Mouse (Mus musculus) liver, embryonic 16.5 days (tissue): ENCODE data around the gene Syce2. TPM values are rescaled to one million over a fixed set of nuclear protein-coding genes. Genes with fewer than 3 reads are reported as not detected.
A peak's percentile ranks its signal among the peaks of the same experiment; 100 is the strongest.

Experiments used
- ATAC-seq: fragments of 200-750 bp; cut with Nextera tagmentation; 2 replicates; pipeline ENCODE4 v1.8.0; 2017; ENCODE audit warnings: low read depth, mild to moderate bottlenecking, moderate number of reproducible peaks, moderate library complexity
- H3K27ac ChIP-seq: fragments of 300-500 bp; sonication (generic); 2 replicates; pipeline ENCODE4 v1.5.1; 2014; ENCODE audit warnings: mild to moderate bottlenecking, low read length
- H3K27me3 ChIP-seq: fragments of 300-500 bp; sonication (generic); 2 replicates; pipeline ENCODE4 v1.6.1; 2014; ENCODE audit warnings: low read depth, low read length, mixed read lengths; ENCODE audit not compliant: control insufficient read depth, insufficient read depth
- H3K36me3 ChIP-seq: fragments of 300-500 bp; sonication (generic); 2 replicates; pipeline ENCODE4 v1.6.1; 2014; ENCODE audit warnings: mild to moderate bottlenecking; ENCODE audit not compliant: control insufficient read depth, insufficient read depth
- H3K4me1 ChIP-seq: fragments of 300-500 bp; sonication (generic); 2 replicates; pipeline ENCODE4 v1.6.1; 2014; ENCODE audit warnings: low read depth, low read length, mixed read lengths; ENCODE audit not compliant: control insufficient read depth
- H3K4me2 ChIP-seq: fragments of 300-500 bp; sonication (generic); 2 replicates; pipeline ENCODE4 v1.6.1; 2014; ENCODE audit warnings: low read depth, low read length, mixed read lengths
- H3K4me3 ChIP-seq: fragments of 300-500 bp; sonication (generic); 2 replicates; pipeline ENCODE4 v1.5.1; 2014; ENCODE audit warnings: low read depth, mild to moderate bottlenecking, low read length
- H3K9ac ChIP-seq: fragments of 300-500 bp; sonication (generic); 2 replicates; pipeline ENCODE4 v1.6.1; 2014; ENCODE audit warnings: low read depth, low read length
- H3K9me3 ChIP-seq: fragments of 300-500 bp; sonication (generic); replicated peaks from 2 replicates; pipeline ENCODE4 v1.6.1; 2016; ENCODE audit warnings: low read length; ENCODE audit not compliant: control insufficient read depth
- WGBS: fragments of 180-500 bp; shearing (Covaris S2); extraction: QIAGEN DNeasy Blood & Tissue Kit; methylation state at CpG from one replicate; pipeline ENCODE4 v1.1.7; 2014; ENCODE audit not compliant: insufficient replicate concordance; 5-methylcytosine and 5-hydroxymethylcytosine counted together
- polyA plus RNA-seq: library from polyadenylated mRNA; unstranded; fragments of >200 nt; fragmentation: Nextera tagmentation; extraction: Ambion mirVana; gene quantifications from 2 replicates; pipeline ENCODE4 v1.2.1, GENCODE M21; 2015

The Syce2 gene
- polyA plus RNA-seq, 1 experiment from 2014 or later, result 41.2 TPM

DNA sequence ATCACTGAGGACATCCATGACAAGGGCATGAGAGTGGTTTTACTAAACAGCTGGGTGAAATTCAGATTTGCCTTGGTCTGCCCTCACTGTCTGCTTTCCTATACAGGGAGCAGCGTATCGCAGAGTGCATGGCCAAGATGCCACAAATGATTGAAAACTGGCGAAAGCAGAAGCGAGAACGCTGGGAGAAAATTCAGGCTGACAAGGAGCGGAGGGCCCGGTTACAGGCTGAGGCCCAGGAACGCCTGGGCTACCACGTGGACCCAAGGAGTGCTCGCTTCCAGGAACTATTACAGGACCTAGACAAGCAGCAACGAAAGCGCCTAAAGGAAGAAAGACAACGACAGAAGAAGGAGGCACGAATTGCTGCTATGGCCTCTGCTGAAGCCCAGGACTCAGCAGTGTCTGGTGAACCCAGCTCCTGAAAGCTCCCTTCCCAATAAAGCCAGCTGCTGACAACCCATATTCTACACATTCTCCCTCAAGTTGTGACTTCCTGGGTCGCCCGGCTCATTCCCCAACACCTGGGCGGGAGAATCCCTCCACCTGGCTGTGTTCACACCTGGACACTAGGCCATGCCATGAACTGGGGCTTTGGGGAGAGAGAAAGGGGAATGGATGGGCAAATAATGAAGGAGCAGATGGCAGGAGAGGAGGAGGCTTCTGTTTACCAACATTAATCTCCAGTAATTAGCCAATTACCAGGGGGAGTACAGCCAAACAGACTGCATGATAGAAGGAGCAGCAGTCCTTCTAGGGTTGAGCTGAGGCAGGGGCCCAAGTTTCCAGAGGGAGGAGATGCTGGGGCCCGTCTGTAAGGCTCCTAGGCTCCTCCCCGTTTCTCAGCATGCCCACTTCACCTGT, 37.7 kb upstream of the Syce2 start:
- ATAC-seq, result no peak
- H3K4me1 ChIP-seq, result peaks cover 63% of the 10 kb centered on the region
- H3K4me2 ChIP-seq, result peak overlapping the region; percentile 67
- H3K27ac ChIP-seq, result peak overlapping the region; percentile 97
- no peaks in the 10 kb centered on the region for H3K27me3 ChIP-seq
- no peaks in the 10 kb centered on the region for H3K9me3 ChIP-seq
- peaks cover 45% of the 10 kb centered on the region for H3K36me3 ChIP-seq
- peak overlapping the region; percentile 44 for H3K9ac ChIP-seq
- 82% methylated on average over 19 of the region's 19 CpGs for WGBS
- peak overlapping the region; percentile 96; the same call in 1 of the 2 replicates for H3K4me3 ChIP-seq

GRCm38 (mm10) chr8:84834866-84835855, 36.8 kb upstream of the Syce2 start:
- ATAC-seq, result no peak
- Histone ChIP-seq H3K9ac (peak overlapping the region; percentile 44), H3K4me3 (peak overlapping the region; percentile 89), H3K27ac (peak overlapping the region; percentile 97), H3K27me3 (no peaks in the 10 kb centered on the region), H3K9me3 (no peaks in the 10 kb centered on the region), H3K36me3 (peaks cover 45% of the 10 kb centered on the region), H3K4me2 (peak overlapping the region; percentile 67), H3K4me1 (peaks cover 65% of the 10 kb centered on the region)
- WGBS, result 68% methylated on average over 10 of the region's 10 CpGs

- H3K4me2 ChIP-seq, result peak overlapping the region; percentile 61
- 76% methylated on average over 8 of the region's 8 CpGs for WGBS
- H3K4me3 ChIP-seq, result peak overlapping the region; percentile 89
Measured at GRCm38 (mm10) chr8:84837149-84837911, 34.6 kb upstream of the Syce2 start.

DNA sequence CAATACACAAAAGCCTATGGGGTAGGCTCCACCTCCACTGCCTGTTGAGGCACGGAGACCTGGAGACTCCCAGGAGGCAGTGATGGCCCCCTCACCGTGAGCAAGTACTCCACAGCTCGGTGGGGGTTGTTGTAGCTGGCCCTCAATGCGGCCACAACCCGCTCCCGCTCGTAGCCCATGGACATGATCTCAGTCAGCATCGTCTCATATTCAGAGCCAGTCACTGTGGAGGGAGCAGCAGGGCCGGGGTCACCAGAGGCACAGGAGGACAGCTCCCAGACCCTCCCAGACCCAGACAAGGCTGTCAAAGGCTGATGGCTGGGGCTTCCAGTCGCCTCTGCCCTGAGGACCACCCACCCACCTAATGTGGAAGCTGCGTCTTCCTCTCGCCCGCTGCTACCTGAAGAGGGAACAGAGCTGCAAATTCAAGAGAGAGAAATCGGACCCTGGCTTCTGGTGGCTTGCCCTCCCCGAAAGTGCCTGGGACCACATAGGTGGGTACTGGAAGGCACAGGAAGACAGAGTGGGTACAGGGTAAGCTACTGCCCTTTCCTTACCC, 33.9 kb upstream of the Syce2 start:
- Histone ChIP-seq H3K4me3 (peak overlapping the region; percentile 89), H3K36me3 (peaks cover 65% of the 10 kb centered on the region), H3K4me2 (peak overlapping the region; percentile 61), H3K27me3 (no peaks in the 10 kb centered on the region), H3K9ac (peak overlapping the region; percentile 91), H3K27ac (peak overlapping the region; percentile 97), H3K4me1 (peaks cover 67% of the 10 kb centered on the region), H3K9me3 (no peaks in the 10 kb centered on the region)
- no peak for ATAC-seq
- WGBS, result 73% methylated on average over 15 of the region's 15 CpGs

More at GRCm38 (mm10) chr8:84837149-84837911, 34.6 kb upstream of the Syce2 start:
- no peaks in the 10 kb centered on the region for H3K9me3 ChIP-seq
- peaks cover 58% of the 10 kb centered on the region for H3K36me3 ChIP-seq
- no peak for ATAC-seq
- peak overlapping the region; percentile 91 for H3K9ac ChIP-seq
- peaks cover 64% of the 10 kb centered on the region for H3K4me1 ChIP-seq
- H3K27me3 ChIP-seq, result no peaks in the 10 kb centered on the region
- H3K27ac ChIP-seq, result peak overlapping the region; percentile 97

DNA sequence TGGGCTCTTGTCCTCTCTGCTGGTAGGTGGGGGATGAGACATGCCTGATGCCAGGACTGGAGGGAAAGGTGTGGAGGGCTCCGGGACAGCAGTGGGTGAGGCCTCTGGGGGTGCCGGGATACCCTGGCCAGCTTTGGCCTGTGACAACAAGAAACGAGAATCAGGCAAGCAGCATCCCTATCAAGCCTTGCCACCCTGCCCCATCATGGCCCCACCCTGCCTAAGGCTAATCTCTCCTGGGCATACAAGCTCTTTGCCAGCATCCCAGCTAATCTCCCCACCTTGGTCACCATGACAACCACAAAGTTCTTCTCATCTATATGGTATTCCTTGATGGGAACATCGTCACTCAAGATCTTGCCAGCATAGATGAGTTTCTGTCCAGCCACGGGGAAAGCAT, 33.4 kb upstream of the Syce2 start:
- H3K36me3 ChIP-seq, result peaks cover 70% of the 10 kb centered on the region
- peak overlapping the region; percentile 75 for H3K4me2 ChIP-seq
- H3K27me3 ChIP-seq, result no peaks in the 10 kb centered on the region
- peak overlapping the region; percentile 96 for H3K9ac ChIP-seq
- ATAC-seq, result peak; percentile 86
- H3K4me1 ChIP-seq, result peaks cover 67% of the 10 kb centered on the region
- peak overlapping the region; percentile 89 for H3K4me3 ChIP-seq
- H3K9me3 ChIP-seq, result no peaks in the 10 kb centered on the region
- WGBS, result 24% methylated on average over 5 of the region's 5 CpGs
- peak overlapping the region; percentile 97 for H3K27ac ChIP-seq

DNA sequence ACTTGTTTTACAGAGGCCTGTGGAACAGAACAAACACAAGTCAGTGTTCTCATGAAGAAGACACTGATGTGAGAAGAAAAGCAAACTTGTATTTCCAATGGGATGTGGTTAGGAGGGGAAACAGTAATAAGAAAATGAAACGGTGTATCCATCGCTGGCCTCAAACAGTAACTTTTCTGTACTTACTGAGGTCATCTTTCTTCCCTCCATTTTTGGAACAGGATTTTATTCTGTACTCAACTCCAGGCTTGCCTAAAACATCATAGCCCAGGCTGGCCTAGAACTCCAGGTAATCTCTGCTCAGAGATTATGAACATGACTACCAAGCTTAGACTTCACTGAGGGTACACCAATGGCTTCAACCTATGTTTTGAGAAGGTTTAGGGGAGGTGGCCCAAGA, 32.5 kb upstream of the Syce2 start:
- H3K27ac ChIP-seq, result peak overlapping the region; percentile 97
- H3K4me1 ChIP-seq, result peaks cover 65% of the 10 kb centered on the region
- peaks cover 72% of the 10 kb centered on the region for H3K36me3 ChIP-seq
- H3K9ac ChIP-seq, result peak overlapping the region; percentile 96
- peak overlapping the region; percentile 75 for H3K4me2 ChIP-seq
- WGBS, result 80% methylated on average over 2 of the region's 2 CpGs
- no peaks in the 10 kb centered on the region for H3K27me3 ChIP-seq
- no peaks in the 10 kb centered on the region for H3K9me3 ChIP-seq
- no peak for ATAC-seq
- H3K4me3 ChIP-seq, result peak overlapping the region; percentile 89

DNA sequence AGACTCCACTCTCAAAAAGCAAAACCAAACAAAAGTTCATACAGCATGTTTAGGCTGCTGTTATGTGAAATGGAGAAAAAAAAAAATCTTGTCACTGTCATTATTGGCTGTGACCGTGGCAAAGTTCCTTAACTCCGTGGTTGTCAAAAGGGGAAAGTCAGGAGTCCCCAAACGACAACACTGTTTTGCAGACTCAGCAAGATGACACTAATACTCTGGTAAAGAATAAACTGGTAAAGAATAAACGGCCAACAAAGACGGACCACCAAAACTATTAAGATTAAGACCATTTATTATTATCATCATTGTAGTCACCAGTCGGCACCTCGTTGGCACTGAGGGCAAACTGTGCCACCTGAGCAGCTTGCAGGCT, 32.0 kb upstream of the Syce2 start:
- Histone ChIP-seq H3K36me3 (peaks cover 72% of the 10 kb centered on the region), H3K4me2 (peak overlapping the region; percentile 75), H3K9ac (peak overlapping the region; percentile 96), H3K4me1 (peaks cover 65% of the 10 kb centered on the region), H3K9me3 (no peaks in the 10 kb centered on the region), H3K27me3 (no peaks in the 10 kb centered on the region), H3K27ac (peak overlapping the region; percentile 97), H3K4me3 (peak overlapping the region; percentile 89)
- ATAC-seq, result no peak
- WGBS, result 1% methylated on average over 7 of the region's 7 CpGs
